Mouse (Mus musculus) brain, embryonic 14.5 days (tissue): Measurements from ENCODE around the gene Ccl6.

Source experiments
- CTCF ChIP-seq: fragments of 200-500 bp; IDR thresholded peaks from 2 replicates; pipeline ENCODE4 v1.5.1; 2012; ENCODE audit warnings: inconsistent platforms, mild to moderate bottlenecking, moderate library complexity, borderline replicate concordance; ENCODE audit not compliant: insufficient read depth, insufficient read length; ENCODE audit errors: extremely low read depth
- POLR2A ChIP-seq: fragments of 200-500 bp; IDR thresholded peaks from 2 replicates; pipeline ENCODE4 v1.6.1; 2012; ENCODE audit warnings: mild to moderate bottlenecking, inconsistent platforms, borderline replicate concordance; ENCODE audit not compliant: poor library complexity, insufficient read depth, insufficient read length, severe bottlenecking; ENCODE audit errors: extremely low read depth

DNA sequence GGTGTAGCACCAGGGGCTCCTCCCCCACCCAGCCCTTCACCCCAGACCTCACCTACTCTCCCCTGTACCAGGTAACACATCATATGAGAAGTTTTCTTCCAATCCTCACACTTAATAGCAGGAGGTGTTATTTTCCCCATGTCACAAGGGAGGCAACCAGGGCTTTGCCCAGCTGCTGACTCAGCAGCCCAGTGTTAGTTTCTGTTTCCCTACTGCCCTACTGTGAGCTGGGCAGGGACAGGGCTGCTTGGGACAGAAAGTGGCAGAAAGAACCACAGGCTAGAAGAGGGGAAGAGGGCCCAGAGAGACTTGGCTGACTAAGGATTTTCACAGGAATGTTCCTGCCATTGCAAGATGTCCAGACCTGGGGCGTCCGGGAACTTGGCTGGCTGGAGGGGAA, 52.0 kb downstream of the Ccl6 start:
- no peak for TF ChIP-seq CTCF
- no peak for TF ChIP-seq POLR2A
